Mouse (Mus musculus) kidney, postnatal 4 days (tissue): ENCODE results near the gene Catsperg2.
"Not testable (repeated sequence)": the region's sequence is repeated elsewhere in the genome, so short reads cannot be mapped to it uniquely, and the experiment has no call there.

Source experiments
- DNase-seq, 2 experiments: peaks; one replicate each; pipeline ENCODE4 v3.0.0; 2021; ENCODE audit warnings: mixed read lengths in 2 of 2

Catsperg2 gene

GRCm38 (mm10) chr7:29726860-29727259, at the start of gene Catsperg2:
TSS of gene Catsperg2 (minus strand) at chr7:29727032.
- not testable (repeated sequence) for DNase-seq

DNA sequence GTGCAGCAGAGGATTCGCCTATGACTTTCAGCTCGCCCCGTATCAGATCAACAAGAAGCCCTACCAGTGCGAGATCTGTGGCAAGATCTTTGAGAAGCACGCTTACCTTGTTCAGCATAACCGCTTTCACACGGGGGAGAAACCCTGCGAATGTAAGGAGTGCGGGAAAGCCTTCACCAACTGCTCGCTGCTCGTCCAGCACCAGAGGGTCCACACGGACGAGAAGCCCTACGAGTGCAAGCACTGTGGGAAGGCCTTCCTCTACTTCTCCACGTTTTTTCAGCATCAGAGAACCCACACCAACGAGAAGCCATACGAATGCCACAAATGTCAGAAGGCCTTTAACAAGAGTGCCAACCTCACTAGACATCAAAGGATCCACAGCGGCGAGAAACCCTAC, 49.7 kb upstream of the Catsperg2 start:
- DNase-seq, result no peak

DNA sequence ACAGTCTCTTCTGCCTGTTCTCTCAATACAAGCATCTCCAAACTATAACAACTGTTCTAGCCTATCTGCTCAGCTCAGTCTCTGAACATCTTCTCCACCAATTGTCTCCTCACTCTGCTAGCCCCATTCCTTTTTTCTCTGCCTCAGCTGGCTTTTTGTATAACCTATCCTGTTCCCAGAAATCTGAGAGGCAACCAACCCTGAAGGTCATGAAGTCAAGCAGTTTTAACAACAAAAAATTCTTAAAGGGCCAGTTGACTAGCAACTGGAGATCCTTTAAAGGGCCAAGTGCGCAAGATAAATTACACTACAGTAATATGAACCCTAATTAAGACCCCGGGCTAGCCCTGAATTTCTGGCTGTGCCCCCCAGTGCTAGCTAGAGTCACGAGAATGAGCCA, 47.5 kb upstream of the Catsperg2 start:
- DNase-seq, result no peak

DNA sequence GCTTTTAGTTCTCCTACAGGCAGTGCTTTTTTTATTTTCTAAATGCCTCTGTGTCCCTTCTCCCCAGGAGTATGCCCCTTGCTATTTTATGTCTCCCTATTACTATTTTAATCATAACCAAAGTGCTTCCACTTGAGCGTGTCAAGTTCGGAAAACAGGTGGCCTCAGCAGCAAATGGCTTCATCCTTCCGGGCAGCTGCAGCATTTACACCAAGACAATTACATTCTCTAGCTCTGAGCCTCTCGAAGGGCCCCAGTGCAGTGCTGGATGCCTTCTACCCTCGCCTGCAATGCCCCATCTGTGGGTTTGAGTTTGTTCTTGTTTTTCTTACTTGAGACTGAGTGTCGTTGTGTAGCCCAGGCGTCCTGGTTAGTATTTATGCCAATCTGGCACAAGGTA, 46.7 kb upstream of the Catsperg2 start:
- no peak for DNase-seq

DNA sequence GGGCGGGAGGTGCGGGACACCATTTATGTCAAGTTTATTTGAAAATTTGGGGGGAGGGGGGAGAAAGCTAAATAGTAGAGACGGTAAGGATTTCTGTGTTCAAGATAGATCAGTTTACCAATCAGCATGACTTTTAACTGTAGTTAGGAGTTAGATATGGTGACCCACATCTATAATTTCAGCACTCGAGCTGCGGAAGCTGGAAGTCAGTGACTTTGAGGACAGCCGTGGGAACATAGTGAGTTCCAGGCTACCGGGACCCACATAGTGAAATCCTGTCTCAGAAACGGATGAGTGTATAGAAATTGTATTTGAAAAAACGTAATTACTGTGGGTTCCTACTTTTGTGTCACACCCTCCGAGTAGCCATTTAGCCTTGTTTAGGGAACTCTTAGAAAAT, 42.1 kb upstream of the Catsperg2 start:
- no peak for DNase-seq

GRCm38 (mm10) chr7:29768090-29768900, 41.5 kb upstream of the Catsperg2 start, which contains the start of gene Zfp84:
TSS of gene Zfp84 (plus strand) at chr7:29768552.
- DNase-seq, result peak; percentile 79 to 88

DNA sequence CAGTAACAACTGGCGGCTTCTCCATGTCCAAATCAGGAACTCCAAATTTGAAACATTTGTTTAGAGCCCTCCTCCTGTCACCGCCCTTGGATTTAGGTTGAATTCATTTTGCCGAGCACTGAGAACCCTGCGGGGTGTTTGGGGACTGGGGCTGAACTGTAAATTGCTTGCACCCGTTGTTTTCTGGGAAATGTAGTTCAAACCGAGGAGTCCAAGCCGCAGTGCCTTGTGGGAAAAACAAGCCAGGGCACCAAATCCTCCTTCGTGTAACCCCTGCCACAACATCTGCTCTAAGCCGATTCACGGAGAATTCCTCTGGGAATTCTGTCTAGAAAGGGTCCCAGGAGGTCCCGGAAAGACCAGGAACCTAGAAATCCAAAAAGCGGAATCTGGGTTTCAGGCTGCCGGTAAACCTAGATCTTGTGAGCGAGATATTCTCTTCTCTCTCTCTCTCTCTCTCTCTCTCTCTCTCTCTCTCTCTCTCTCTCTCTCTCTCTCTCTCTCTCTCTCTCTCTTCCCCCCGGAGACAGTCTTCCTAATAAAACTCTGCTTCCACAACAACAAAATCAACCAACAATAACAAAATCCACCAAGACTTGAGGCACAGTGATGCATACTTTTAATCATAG, 40.3 kb upstream of the Catsperg2 start:
- DNase-seq, result peak; percentile 79 to 87

- DNase-seq, result no peak
These were observed 37.9 kb upstream of the Catsperg2 start for GRCm38 (mm10) chr7:29764702-29765101.

GRCm38 (mm10) chr7:29760476-29760875, 33.6 kb upstream of the Catsperg2 start:
- no peak for DNase-seq

DNA sequence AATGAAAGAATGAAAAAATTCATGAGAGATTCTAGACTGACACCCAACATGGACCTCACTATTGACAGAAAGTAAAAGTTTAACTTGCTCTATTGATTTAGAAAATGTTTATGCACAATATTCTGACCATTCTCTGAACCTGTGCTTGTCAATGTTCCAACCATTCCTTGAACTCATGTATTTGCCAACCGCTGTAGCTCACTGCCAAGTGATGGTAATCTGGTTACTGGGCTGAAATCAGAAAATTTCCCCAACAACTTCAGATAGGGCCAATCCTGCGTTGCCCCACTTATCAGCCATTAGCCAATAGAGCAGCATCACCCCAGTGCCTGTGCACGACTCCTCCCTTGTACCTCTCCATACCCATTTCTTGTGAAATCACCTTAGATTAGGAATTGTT, 15.4 kb upstream of the Catsperg2 start:
- DNase-seq, result no peak

- no peak for DNase-seq
These were observed 1.2 kb upstream of the Catsperg2 start for GRCm38 (mm10) chr7:29728055-29728454.

- DNase-seq, result peak; percentile 18 to 39
These were observed 1.2 kb downstream of the Catsperg2 start for GRCm38 (mm10) chr7:29725461-29726142.

- not testable (repeated sequence) for DNase-seq
These were observed 17.9 kb downstream of the Catsperg2 start for GRCm38 (mm10) chr7:29708891-29709290.

DNA sequence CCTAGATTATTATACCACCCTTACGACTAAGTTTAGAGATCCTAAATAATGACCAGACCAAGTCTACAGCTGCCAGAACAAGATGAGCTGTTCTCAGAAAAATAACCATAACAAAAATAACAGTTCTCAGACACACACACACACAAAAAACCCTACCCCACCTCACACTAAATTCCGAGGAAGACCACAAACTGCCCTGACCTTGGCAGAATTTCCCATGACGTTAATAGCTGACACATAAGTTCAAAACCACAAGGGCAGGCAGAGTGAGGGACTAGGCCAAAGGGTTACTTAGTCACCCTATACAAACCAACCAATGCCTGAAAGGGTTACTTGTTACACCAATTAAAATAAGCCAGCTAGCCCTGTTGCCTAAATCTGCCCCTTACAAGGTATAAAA, 31.6 kb downstream of the Catsperg2 start:
- not testable (repeated sequence) for DNase-seq

- no peak for DNase-seq
These were observed 45.0 kb downstream of the Catsperg2 start for GRCm38 (mm10) chr7:29681868-29682267.
